Mouse (Mus musculus) layer of hippocampus, adult 18-20 months (tissue): ENCODE measurements around the gene Slc37a3. TPM values are rescaled to one million over a fixed set of nuclear protein-coding genes. Genes with fewer than 3 reads are reported as not detected.
A peak's percentile ranks its signal among the peaks of the same experiment; 100 is the strongest.
"Not testable (repeated sequence)": the region's sequence is repeated elsewhere in the genome, so short reads cannot be mapped to it uniquely, and the experiment has no call there.

Experiments used
- DNase-seq, 2 experiments: peaks; one replicate each; pipeline ENCODE4 v3.0.0; 2022; ENCODE audit warnings: low spot score in 2 of 2
- long read RNA-seq: library from polyadenylated mRNA; stranded (forward); transcript quantifications from one replicate; pipeline ENCODE4 v2.0.0, GENCODE M21; 2021
- total RNA-seq, 2 experiments: library from RNA; stranded (reverse); gene quantifications; 2 replicates each; pipeline ENCODE4 v1.2.3; 2021

Gene Slc37a3
- total RNA-seq: 10 to 100 TPM; 66.2 to 75.6 TPM
- long read RNA-seq, full-length matches to known transcripts: 64 of 112 reads
- long read RNA-seq, partial matches to known transcripts: 8 of 112 reads
- long read RNA-seq, other reads (novel, unspliced or antisense): 40 of 112 reads

DNA sequence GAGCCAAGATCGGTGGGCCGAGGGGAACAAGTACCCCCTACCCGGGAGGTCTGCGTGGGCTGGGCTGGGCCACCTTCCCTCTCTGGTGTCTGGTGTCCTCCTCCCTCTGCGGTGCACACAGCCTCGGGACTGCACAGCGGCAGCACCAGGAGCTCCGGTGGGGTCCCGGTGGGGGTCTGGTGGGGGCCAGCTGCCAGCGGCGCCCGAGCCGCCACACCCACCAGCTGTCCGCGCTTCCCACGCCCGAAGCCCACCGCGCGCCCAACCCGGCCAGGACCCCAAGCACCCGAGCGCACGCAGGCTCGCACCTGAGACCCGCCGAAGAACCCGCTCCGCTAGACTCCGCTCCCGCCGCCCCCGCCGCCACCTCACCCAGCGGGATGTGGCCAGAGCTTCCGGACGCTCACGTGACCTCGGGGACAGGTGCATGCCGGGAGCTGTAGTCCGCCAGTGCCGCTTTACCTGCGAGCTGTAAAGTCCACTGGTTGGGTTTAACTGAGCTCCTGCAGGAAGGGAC lies at the start of gene Slc37a3:
Gene Slc37a3 (minus strand): TSS at position 365 of the 517 bp plus-strand sequence.
- peak; percentile 82 to 91 for DNase-seq

DNA sequence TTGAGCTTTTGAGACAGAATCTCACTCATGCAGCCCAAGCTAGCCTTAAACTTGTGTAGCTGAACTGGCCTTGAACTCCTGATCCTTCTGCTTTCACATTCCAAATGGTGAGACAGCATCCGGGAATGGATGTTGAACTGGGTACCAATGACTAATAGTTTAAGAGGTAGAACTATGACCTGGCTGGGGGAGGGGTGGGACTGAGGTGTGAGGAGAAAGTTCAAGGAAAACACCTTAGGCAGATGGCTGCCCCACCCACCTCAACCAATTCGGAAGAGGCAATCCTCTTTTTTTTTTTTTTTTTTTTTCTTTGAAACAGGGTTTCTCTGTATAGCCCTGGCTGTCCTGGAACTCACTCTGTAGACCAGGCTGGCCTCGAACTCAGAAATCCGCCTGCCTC lies 49.2 kb upstream of the Slc37a3 start:
- no peak for DNase-seq

DNA sequence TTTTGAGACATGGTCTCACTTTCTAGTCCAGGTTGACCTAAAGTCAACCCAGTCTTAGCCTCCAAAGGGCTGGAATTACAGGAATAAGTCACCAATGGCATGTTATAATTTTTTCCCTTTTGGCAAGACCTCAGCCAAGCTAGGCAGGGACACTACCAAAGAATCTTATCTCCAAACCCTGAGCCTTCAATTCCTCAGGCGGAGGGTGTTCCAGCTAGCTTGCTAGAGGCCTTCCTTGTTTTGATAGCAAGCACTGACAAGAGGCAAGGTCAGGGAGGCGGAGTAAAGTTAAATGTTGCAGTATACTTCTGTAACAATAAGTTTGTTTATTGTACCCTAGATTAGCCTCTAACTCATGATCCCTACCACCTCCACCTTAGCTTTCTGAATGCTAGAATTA lies 47.7 kb upstream of the Slc37a3 start:
- DNase-seq: no peak

DNA sequence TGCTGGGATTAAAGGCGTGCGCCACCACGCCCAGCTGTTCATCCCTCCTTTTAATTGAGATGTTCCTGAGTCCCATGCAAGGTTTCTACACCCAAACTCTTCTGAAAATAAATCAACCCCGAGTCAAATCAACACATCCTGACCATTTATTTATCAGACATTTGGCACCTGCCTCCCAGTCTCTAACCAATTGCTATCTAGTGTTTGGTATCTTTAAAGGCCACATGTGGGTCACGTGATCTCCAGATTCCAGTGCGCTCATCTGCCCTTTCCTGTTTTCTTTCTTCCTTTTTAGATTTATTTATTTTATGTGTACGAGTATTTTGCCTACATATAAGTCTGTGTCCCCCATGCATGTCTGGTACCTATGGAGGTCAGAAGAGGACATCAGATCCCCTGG lies 46.2 kb upstream of the Slc37a3 start:
- DNase-seq: no peak

DNA sequence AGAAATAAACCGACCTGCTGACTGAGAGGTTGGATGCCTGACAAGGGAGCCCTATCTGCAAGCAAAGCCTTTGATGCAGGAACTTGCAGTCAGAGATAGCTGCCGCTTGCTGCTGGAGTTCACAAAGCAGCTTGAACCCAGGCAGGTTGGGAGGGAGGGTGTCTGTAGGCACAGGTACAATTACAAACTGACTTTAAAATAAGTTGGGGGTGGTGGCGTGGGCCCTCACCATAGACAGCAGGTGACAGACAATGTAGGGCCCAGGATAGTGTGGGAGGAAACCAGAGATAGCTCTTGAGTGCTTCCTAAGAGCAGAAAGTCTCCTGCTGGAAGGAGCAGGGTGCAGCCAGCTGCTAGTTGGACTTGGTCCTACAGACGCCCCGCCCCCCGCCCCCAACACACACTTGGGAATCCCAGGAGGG lies 45.7 kb upstream of the Slc37a3 start:
- DNase-seq: no peak

DNA sequence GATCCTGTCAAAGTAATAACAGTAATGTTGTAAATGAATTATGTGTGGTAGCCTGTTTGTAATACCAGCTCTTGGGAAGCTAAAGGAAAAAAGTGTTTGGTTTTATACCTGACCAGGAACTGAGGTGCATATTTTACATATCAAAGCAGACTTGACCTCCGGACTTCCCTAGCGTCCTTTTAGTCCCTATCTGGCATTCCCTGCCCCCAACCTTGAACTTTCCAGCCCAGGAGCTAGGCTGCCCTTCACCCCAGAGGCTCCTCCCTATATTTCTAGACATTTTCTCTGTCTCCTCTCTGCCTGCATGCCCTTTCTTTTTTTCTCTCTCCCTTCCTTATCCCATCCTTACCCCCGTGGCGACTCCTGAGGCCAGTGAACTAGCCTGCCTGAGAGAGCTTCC lies 43.4 kb upstream of the Slc37a3 start:
- no peak for DNase-seq

DNA sequence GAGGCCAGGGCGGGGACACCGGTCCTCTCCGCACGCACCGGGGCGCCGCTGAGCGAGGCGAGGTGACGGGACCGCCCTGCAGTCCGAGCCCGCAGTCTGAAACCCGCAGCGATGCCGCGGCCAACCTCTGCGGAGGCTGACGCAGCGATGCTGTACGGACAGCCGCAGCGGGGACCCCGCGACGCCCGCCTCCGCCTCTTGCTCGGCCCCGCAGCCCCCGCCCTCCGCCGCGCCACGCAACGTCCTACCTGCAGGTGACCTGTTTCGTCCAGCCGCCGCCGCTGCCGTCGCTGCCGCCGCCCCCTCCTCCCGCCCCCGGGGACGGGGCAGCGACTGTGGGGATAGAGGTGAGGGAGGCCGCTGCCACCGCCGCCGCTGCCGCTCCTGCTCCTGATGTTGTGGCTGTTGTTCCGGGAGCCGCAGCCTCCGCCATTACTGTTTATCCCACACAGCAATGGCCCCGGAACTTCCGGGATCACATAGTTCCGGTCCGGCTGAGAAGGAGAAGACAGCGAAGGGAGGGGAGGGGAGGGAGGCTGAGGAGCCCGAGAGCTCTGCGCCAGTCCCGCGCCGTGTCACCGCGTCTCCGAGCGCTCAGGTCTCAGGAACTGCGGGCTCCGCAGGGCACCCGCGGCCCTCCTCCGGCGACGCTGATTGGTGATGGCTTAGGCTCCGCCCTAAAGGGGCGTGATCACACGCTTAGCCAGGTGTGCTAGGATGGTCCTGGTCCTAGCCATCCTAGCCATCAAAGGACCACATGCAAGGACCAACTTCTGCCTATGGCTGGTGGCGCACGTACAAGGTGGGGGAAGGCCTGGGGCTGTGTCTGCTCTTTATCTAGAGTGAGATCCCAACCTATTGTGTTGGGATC lies 42.6 kb upstream of the Slc37a3 start, which contains the start of gene Mkrn1:
Gene Mkrn1 (minus strand): TSS at position 612 of the 871 bp plus-strand sequence.
- DNase-seq: peak; percentile 78 to 82

DNA sequence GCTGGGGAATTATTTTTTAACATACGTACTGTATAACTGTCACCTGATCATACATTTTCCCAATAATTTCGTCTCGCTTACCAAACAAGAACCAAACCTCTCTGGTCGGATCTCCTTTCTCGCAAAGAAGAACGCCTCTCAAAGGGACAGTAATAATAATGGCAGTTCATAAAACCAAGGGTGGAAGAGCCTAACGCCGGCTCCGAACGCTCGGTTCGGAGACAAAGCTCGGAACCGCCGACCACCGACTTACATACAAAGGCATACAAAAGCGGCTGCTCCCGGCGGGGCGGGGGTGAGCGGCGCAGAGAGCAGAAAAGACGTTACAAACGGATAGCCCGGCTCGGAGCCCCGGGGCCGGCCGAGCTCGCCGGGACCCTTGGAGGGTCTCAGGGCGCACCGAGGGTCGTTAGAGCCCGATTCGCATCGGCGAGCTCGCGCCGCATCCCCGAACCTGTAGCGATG lies 41.9 kb upstream of the Slc37a3 start:
- peak; percentile 8 to 46 for DNase-seq

DNA sequence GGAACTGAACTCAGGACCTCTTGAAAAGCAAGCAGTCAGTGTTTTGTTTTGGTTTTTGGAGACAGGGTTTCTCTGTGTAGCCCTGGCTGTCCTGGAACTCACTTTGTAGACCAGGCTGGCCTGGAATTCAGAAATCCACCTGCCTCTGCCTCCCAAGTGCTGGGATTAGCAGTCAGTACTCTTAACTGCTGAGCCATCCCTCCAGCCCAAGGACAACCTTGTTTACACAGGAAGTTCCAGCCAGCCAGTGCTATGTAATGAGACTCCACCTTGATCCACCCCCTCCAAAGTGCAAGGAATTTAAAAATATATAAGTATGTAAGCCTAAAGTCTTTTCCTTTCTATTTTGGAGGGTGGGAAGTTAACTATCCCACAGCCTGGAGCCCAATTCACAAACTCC lies 39.2 kb upstream of the Slc37a3 start:
- not testable (repeated sequence) for DNase-seq

DNA sequence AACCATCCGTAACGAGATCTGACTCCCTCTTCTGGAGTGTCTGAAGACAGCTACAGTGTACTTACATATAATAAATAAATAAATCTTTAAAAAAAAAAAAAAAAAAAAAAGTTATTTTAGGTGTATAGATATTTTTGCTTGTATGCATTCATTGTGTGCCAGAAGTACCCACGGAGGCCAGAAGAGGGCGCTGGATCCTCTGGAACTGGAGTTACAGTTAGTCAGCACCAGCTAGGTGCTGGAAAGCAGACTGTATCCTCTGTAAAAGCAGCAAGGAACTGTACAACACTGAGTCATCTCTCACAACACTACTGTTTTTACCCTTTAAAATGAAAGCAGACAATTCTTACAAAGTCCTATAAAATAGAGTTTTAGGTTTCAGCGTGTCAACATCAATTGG lies 38.3 kb upstream of the Slc37a3 start:
- DNase-seq: peak; percentile 38 to 76

DNA sequence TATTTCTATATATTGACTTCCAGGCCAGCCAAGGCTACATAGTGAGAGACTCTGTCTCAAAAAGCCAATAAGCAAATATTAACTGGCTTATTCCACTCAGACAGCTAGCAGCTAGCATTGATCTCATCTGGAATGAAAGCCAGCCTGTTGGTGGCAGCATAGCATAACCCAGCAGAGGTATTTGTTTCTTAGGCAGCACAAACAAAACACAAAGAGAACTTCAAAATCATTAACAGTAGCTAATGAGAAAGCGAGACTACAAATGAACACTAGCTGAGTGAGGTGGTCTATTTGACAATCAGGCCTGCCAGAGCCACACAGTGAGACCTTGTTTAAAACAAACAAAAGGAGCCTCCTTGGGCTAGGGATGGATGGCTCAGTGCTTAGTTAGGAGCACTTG lies 36.6 kb upstream of the Slc37a3 start:
- peak in 1 of 2 experiments; percentile 57 for DNase-seq

DNA sequence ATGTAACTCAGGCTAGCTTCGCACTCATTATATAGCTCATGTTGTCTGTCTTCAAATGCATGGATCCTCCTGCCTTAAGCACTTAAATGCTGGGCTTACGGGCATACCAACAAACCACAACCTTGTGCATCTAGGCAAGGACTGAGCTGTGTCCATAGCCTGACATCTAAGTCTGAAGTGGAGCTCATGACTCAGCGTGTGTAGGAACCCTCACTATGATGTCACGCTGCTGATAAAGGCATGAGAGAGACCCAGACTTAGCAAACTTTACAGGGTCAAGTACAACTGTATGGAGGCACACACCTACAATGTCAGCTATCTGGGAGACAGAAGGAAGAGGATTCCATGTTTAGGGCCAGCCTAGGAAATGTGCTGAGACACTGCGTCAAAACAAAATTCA lies 29.0 kb upstream of the Slc37a3 start:
- DNase-seq: no peak

DNA sequence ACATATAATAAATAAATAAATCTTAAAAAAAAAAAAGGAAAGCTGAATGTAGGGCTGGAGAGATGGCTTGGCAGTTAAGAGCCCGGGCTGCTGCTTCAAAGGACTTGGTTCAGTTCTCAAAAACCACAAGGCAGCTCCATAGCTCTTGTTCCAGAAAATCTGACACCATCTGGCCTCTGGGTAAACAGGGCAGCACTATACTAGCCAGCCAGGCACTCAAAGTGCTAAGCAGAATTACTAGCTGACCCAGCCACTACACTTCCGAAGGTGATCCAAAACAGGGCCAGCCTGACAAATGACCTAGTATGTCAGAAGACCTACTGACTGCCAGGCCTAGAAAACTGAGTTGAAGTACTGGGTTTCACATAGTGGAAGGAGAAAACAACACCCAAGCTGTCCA lies 25.7 kb upstream of the Slc37a3 start:
- no peak for DNase-seq

DNA sequence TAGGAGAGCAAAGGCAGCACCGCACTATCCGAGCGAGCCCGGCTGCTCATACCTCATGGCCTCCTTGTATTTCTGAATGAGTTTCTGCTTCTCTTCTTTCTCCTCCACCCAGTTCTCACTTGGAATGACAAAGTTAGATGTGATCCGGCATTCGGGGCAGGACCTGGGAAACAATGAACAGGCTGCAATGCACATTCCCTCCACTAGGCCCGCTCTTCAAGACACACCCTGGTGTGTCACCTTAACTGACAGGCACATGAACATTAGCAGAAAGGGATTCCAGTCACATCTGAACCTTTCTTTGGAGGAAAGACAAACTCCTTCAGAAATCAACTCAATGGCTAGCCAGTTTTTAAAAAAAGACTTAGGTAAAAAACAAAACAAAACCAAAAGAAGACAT lies 22.9 kb upstream of the Slc37a3 start:
- DNase-seq: no peak

DNA sequence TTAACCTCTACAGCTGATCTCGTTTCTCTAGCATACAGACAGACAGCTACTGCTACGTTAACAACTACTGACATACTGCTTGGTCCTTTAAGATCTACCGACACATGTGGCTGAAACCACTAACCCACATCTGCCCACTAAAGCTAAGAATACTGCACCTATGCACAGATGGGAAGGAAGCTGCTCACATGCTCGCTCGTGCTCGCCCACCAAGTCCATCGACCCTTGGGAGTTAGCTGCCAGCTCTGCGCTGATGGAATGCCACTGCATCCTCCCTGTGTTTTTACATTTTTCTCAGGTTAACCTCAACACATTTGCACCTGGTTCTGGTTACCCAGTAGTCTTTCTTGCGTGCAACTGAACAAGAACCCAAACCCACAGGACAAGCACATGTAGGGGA lies 20.9 kb upstream of the Slc37a3 start:
- DNase-seq: no peak

DNA sequence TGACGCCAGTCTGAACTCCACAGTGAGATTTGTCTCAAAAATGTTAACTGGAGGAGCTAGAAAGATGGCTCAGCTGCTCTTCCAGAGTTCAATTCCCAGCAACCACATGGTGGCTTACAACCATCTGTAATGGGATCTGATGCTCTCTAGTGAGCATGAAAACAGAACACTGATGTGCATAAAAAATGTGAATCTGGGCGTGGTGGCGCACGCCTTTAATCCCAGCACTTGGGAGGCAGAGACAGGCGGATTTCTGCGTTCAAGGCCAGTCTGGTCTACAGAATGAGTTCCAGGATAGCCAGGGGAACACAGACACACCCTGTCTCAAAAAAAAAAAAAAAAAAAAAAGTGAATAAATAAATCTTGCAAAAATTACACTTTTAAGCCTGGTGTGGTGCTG lies 19.6 kb upstream of the Slc37a3 start:
- no peak for DNase-seq

DNA sequence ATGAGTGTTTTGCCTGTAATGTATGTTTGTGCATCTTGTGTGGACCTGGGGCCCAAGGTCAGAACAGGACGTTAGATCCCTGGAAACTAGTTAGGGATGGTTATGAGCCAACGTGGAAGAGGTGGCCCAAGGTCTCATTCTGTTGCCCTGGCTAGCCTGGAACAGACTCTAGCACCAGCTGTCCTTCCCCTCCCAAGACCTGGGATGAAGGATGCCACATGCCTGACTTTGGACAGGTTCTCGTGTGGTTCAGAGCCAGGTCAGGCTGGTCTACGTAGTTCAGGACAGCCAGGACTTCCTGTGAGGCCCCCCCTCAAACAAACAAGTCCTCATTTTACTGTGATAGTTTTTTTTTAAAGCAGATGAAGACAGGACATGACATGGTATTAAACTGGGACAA lies 18.4 kb upstream of the Slc37a3 start:
- DNase-seq: no peak

DNA sequence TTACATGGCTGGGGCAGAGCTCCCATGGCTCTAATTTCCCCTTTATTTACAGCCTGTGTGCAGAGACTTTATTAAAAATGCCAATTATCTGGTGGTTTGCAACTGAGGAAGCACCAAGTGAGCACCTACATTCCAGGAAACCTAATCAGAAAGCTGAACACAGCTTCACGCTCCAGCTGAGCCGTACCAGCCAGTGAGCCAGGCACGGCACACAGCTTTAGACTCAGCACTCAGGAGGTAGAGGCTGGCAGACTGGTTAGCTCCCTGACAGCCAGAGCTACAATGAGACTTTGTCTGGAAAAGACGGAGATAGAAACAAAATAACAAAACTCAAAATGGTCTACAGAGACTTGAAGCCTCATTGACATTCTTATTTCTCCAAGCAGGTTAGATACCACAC lies 18.0 kb upstream of the Slc37a3 start:
- no peak for DNase-seq

DNA sequence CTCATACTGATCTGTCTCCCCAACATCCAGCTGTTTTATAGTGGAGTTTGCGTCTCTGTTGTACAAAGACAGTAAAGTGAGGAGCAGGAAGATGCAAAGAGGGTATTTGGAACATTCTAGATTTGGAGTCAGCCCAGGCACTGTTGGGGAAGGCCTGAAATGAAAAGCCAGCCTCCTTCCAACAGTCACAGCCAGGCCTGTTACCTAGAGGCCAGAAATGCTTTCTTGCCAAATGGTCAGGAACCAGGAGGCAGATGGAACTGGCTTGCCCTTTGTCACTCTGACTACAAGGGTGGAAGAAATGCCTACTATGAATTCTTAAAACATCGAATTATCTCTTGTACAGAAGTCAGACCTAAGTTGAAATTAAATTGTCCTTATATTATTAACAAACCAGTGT lies 12.5 kb upstream of the Slc37a3 start:
- no peak for DNase-seq

DNA sequence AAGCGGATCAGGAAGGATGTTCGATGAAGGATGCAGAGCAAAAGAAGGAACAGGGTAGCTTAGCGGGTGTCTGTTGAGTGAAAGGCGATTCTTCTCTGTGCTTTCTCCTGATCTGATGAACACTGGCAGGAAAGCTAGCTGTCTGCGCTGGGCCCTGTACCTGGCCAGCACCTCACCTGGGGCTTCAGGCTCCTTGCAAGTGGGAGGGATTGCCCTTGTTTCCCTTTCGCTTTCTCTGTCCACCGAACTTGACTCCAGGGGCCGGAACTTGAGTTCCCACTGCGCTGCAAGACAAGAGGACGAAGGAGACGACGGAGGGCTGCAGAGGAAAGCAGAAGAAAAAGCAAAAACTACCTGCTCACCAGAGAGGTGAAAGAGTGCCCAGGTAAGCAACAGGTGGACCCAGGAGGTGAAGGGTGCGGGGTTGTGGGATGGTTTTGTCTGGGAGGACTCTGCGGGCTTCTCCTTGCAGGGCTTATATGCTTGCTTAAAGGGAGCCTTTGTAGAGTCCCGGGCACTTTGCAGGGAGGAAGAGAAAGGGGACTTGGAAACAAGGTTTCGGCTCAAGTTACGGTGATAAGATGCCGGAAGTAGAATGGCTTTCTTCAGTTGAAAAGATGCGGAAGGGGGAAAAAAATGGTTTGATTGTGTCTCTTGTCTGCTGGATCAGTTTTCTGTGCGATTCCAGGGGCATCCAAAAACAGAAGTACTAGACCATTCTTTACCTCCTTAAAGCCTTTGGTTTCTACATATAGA lies 3.8 kb upstream of the Slc37a3 start, which contains the start of gene Rab19:
Gene Rab19 (plus strand): TSS at position 51 of the 756 bp plus-strand sequence.
- no peak for DNase-seq

DNA sequence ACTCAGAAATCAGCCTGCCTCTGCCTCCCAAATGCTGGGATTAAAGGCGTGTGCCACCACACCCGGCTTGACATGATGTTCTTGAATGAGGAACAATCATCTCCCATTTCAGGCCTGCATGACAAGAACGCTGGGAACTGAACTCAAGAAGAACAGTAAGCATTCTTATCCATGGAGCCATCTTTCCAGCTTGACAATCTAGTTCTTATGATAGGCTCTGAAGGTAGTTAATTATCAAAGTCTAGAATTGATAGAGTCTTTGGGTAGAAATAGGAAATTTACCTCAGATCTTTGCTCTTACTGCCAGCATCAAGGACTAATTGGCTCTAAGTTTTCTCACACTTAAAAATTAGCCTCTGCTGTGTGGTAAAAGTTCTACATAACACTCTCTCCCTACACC lies 2.8 kb upstream of the Slc37a3 start:
- DNase-seq: no peak

DNA sequence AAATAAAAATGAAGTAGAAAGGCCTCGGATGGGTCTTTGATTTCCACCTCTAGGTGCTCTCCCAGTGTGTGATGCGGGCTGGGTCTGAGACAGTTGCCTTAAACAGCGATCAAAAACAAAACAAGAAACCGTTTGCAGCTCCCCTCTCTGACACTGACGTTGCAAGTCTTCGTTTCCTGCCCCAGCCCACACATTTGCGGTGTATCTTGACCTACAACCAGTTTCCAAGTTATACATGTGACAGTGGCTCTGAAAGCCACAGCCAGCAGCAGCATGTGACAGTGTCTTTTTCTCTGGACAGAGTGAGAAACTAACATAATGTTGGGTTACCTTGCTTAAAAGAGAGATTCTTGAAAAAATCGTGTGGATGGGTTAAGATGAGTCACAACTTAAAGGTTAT lies 2.3 kb upstream of the Slc37a3 start:
- DNase-seq: no peak
